Mouse (Mus musculus) C2C12 (cell line): ENCODE measurements around the gene Ep400.

Source experiments
- CTCF ChIP-seq: IDR thresholded peaks from one replicate; pipeline ENCODE4 v1.5.1; 2011; ENCODE audit not compliant: control insufficient read depth, insufficient read depth, insufficient read length
- MAX ChIP-seq: IDR thresholded peaks from one replicate; pipeline ENCODE4 v1.6.1; 2011; ENCODE audit warnings: mild to moderate bottlenecking, control low read depth

GRCm38 (mm10) chr5:110745021-110745420, 25.5 kb downstream of the Ep400 start:
- no peak for TF ChIP-seq MAX
- no peak for TF ChIP-seq CTCF
